Mouse (Mus musculus) heart, postnatal 0 days (tissue): ENCODE measurements around the gene S100a4. TPM values are rescaled to one million over a fixed set of nuclear protein-coding genes. Genes with fewer than 3 reads are reported as not detected.

Experiments
- ATAC-seq: fragments of 200-750 bp; cut with Nextera tagmentation; 2 replicates; pipeline ENCODE4 v1.8.0; 2017; ENCODE audit warnings: low read depth, moderate number of reproducible peaks, moderate library complexity; ENCODE audit not compliant: insufficient read depth
- DNase-seq: peaks from one replicate; pipeline ENCODE4 v3.0.0-alpha.2; 2016; ENCODE audit warnings: low spot score
- H3K27ac ChIP-seq: fragments of 300-500 bp; sonication (generic); 2 replicates; pipeline ENCODE4 v1.5.1; 2014; ENCODE audit warnings: low read depth, mild to moderate bottlenecking
- H3K27me3 ChIP-seq: fragments of 300-500 bp; sonication (generic); 2 replicates; pipeline ENCODE4 v1.6.1; 2014; ENCODE audit warnings: low read length, mixed read lengths; ENCODE audit not compliant: control insufficient read depth, insufficient read depth
- H3K36me3 ChIP-seq: fragments of 300-500 bp; sonication (generic); replicated peaks from 2 replicates; pipeline ENCODE4 v1.6.1; 2014; ENCODE audit warnings: low read length, mixed read lengths; ENCODE audit not compliant: control insufficient read depth, insufficient read depth
- H3K4me1 ChIP-seq: fragments of 300-500 bp; sonication (generic); 2 replicates; pipeline ENCODE4 v1.6.1; 2014; ENCODE audit warnings: antibody characterized with exemption; ENCODE audit not compliant: control insufficient read depth, insufficient read depth
- H3K4me2 ChIP-seq: fragments of 300-500 bp; sonication (generic); 2 replicates; pipeline ENCODE4 v1.6.1; 2014; ENCODE audit warnings: low read depth, mild to moderate bottlenecking, low read length, moderate library complexity
- H3K4me3 ChIP-seq: fragments of 300-500 bp; sonication (generic); 2 replicates; pipeline ENCODE4 v1.5.1; 2014; ENCODE audit warnings: low read depth, low read length
- H3K9ac ChIP-seq: fragments of 300-500 bp; sonication (generic); replicated peaks from 2 replicates; pipeline ENCODE4 v1.6.1; 2014; ENCODE audit warnings: low read depth, low read length, mixed read lengths
- H3K9me3 ChIP-seq: fragments of 300-500 bp; sonication (generic); replicated peaks from 2 replicates; pipeline ENCODE4 v1.6.1; 2016; ENCODE audit warnings: low read length; ENCODE audit not compliant: control insufficient read depth
- CTCF ChIP-seq: IDR thresholded peaks from 2 replicates; pipeline ENCODE4 v1.5.1; 2016; ENCODE audit warnings: antibody characterized with exemption, control low read depth, low read depth
- EP300 ChIP-seq: IDR thresholded peaks from 2 replicates; pipeline ENCODE4 v1.6.1; 2016; ENCODE audit warnings: antibody characterized with exemption, low read depth
- WGBS: fragments of 180-500 bp; shearing (Covaris S2); extraction: QIAGEN DNeasy Blood & Tissue Kit; methylation state at CpG from one replicate; pipeline ENCODE4 v1.1.7; 2014; 5-methylcytosine and 5-hydroxymethylcytosine counted together
- polyA plus RNA-seq: library from polyadenylated mRNA; unstranded; fragments of >200 nt; fragmentation: Nextera tagmentation; extraction: Ambion mirVana; gene quantifications from 2 replicates; pipeline ENCODE4 v1.2.1, GENCODE M21; 2015
- total RNA-seq: library from RNA; depleted of rRNA; stranded (reverse); fragments of >200 nt; gene quantifications from 2 replicates; pipeline ENCODE4 v1.2.3, GENCODE M21; 2014; ENCODE audit warnings: low replicate concordance; rRNA removed

The S100a4 gene
- total RNA-seq = 1.3 TPM in 1 of 2 replicates, not detected in the other
- polyA plus RNA-seq = 4.4 and 4.8 TPM in 2 replicates

DNA sequence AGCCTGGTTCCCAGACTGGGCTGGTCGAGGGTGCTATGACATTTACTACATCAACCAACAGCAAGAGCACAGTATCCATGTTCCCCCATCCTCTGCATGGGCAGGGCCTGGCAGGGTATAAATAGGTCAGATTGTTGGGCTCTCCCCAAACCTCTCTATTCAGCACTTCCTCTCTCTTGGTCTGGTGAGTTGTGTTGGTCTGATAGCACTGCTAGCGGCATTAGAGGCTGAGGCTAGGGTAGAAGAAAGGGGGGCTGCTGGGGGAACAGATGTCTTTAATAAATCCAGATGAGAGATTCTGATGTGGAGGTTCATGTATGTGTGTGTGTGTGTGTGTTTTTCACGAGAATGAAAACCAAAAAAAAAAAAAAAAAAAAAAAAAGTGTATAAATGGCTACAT is at the start of gene S100a4:
S100a4 (plus strand) TSS at position 149 of the 400 bp plus-strand sequence.
- no peak for DNase-seq
- H3K27me3 ChIP-seq = no peaks in the 10 kb centered on the region
- no peak for TF ChIP-seq EP300
- no peak for TF ChIP-seq CTCF
- WGBS = 28% methylated on average over 3 of the region's 3 CpGs
- H3K4me2 ChIP-seq = no peak within 1 kb of the TSS
- H3K4me1 ChIP-seq = peaks cover 23% of the 10 kb centered on the region; the same call in 1 of the 2 replicates
- no peaks in the 10 kb centered on the region for H3K9me3 ChIP-seq
- H3K4me3 ChIP-seq = no peak within 1 kb of the TSS
- 0 out of 2 replicates have a peak within 1 kb of the TSS, but pooled peaks have one; percentile 48 for H3K27ac ChIP-seq
- H3K9ac ChIP-seq = no peak within 1 kb of the TSS
- ATAC-seq = no peak
- H3K36me3 ChIP-seq = no peaks in the 10 kb centered on the region

GRCm38 (mm10) chr3:90555954-90556353 is 47.6 kb upstream of the S100a4 start:
- Histone ChIP-seq H3K4me2 (no peak overlapping the region), H3K4me1 (no peaks in the 10 kb centered on the region), H3K4me3 (no peak overlapping the region), H3K27ac (no peak overlapping the region), H3K27me3 (no peaks in the 10 kb centered on the region), H3K9me3 (no peaks in the 10 kb centered on the region), H3K36me3 (no peaks in the 10 kb centered on the region), H3K9ac (no peak overlapping the region)
- no peak for DNase-seq
- no peak for ATAC-seq
- WGBS = 70% methylated on average over 5 of the region's 5 CpGs
- no peak for TF ChIP-seq EP300
- no peak for TF ChIP-seq CTCF

GRCm38 (mm10) chr3:90560008-90560628 is 43.5 kb upstream of the S100a4 start, which contains the start of gene S100a3:
S100a3 (plus strand) TSS chr3:90560578.
- H3K4me3 ChIP-seq = no peak within 1 kb of the TSS
- no peaks in the 10 kb centered on the region for H3K36me3 ChIP-seq
- no peaks in the 10 kb centered on the region for H3K9me3 ChIP-seq
- H3K4me2 ChIP-seq = no peak within 1 kb of the TSS
- WGBS = 77% methylated on average over 6 of the region's 6 CpGs
- TF ChIP-seq CTCF (no peak), EP300 (no peak)
- H3K9ac ChIP-seq = no peak within 1 kb of the TSS
- DNase-seq (no peak), ATAC-seq (no peak)
- no peaks in the 10 kb centered on the region for H3K4me1 ChIP-seq
- H3K27ac ChIP-seq = no peak within 1 kb of the TSS
- H3K27me3 ChIP-seq = no peaks in the 10 kb centered on the region

GRCm38 (mm10) chr3:90574691-90575090 is 28.9 kb upstream of the S100a4 start:
- Histone ChIP-seq H3K9me3 (no peaks in the 10 kb centered on the region), H3K36me3 (no peaks in the 10 kb centered on the region), H3K27ac (no peak overlapping the region), H3K4me2 (no peak overlapping the region), H3K4me3 (no peak overlapping the region), H3K4me1 (no peaks in the 10 kb centered on the region), H3K27me3 (no peaks in the 10 kb centered on the region), H3K9ac (no peak overlapping the region)
- no peak for DNase-seq
- 58% methylated on average over 5 of the region's 5 CpGs for WGBS
- no peak for TF ChIP-seq EP300
- no peak for TF ChIP-seq CTCF
- no peak for ATAC-seq

DNA sequence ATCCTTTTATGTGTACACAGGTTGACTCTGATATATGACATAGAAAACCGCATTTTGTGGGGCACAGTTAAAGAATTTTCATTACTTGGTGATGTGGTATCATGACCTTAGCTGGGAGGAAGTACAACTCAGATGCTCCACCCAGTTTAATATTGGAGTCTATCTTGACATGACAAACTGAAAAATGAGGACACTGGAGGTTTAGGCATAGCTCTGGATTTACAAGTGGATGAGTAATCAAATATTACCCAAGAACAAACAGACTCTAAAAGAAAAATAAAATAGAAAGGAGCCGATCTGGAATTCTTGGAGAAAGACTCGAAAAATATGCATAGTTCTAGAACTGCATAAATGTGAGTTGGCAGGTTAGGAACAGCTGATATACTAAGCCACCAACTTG is 28.3 kb upstream of the S100a4 start:
- no peaks in the 10 kb centered on the region for H3K36me3 ChIP-seq
- 80% methylated on average over 3 of the region's 3 CpGs for WGBS
- no peaks in the 10 kb centered on the region for H3K27me3 ChIP-seq
- H3K9ac ChIP-seq = no peak overlapping the region
- no peaks in the 10 kb centered on the region for H3K9me3 ChIP-seq
- TF ChIP-seq CTCF (no peak), EP300 (no peak)
- H3K4me2 ChIP-seq = no peak overlapping the region
- H3K4me1 ChIP-seq = no peaks in the 10 kb centered on the region
- ATAC-seq = no peak
- H3K4me3 ChIP-seq = no peak overlapping the region
- no peak overlapping the region for H3K27ac ChIP-seq
- DNase-seq = no peak
